Mouse (Mus musculus): ENCODE results near the gene Gpx3.
A peak's percentile ranks its signal among the peaks of the same experiment; 100 is the strongest.
"Not testable (repeated sequence)": the region's sequence is repeated elsewhere in the genome, so short reads cannot be mapped to it uniquely, and the experiment has no call there.

The Gpx3 gene

DNA sequence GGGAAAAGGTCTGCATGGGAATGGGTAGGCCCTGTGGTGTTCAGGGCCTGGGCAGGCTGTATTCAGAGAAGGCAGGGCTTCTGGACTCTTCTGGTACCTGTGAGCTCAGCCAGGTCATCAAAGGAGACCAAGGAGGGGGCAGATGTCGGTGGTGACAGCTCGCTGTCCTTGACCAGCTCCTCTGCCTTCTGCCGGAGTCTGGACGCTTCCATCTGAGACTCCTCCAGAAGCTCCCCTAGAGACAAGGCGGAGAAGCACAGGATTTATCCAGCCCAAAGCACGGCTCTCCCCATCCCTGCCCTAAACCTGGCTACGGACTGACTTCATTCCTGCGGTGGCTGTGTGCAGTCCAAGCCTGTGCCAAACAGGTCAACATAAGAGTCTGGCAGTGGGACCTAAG is 37.2 kb downstream of the Gpx3 start:
- DNase-seq (ENCODE audit: low spot score), result no peak

DNA sequence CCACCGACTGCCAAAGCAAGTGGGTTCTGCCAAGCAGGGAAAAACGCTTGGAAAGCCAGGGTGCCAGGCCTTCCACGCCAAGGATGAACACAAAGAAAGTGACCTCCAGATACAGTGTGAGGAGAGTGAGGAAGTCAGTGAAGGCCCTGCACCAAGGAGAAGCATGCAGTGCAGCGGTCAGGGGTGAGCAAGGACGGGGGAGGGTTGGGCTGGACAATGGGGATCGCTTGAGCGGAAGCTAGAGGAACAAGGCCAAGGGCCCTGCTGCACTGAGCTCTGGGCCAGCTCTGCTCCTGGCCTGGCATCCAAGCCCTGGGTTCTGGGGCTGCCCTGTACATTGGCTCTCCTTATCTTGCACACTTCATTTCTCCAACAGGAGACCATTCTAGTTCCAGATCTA is 37.8 kb downstream of the Gpx3 start:
- peak; percentile 65 for DNase-seq (ENCODE audit: low spot score)

DNA sequence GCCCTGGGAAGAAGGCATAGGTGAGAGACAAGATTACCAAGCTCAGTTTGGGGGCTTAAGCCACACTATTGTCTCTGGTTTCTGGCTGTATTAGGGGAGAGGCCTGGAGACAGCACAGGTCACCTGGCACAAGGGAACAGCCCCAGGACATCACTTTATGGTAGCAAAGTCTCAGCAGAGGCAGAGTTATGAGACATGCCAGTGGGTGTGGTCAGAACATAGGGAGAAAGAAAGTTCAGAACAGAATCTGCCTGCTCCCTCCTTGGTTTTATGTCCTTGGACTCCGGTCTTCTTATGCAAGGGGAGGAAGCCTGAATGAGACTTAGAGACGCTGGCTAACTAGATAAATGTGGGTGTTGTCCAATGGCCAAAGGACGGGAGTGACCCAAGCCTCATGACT is 42.4 kb downstream of the Gpx3 start:
- DNase-seq (ENCODE audit: low spot score), result no peak

DNA sequence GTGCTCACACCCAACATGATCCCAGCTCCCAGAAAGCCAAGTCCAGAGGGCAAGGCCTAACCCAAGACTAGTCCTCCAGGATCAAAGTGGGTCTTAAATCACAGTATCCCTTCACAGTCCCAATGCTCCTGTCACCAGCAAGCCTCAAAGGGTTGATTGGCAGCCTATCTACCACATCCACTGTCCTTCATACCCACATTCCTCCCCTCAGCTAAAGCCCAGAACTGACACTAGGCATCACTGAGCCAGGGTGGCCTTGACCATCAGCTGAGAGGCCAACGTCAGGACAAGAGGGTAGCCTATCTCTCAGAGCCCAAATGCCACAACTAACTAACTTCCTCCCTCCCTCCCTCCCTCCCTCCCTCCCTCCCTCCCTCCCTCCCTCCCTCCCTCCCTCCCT is 47.5 kb downstream of the Gpx3 start:
- DNase-seq (ENCODE audit: low spot score), result no peak

DNA sequence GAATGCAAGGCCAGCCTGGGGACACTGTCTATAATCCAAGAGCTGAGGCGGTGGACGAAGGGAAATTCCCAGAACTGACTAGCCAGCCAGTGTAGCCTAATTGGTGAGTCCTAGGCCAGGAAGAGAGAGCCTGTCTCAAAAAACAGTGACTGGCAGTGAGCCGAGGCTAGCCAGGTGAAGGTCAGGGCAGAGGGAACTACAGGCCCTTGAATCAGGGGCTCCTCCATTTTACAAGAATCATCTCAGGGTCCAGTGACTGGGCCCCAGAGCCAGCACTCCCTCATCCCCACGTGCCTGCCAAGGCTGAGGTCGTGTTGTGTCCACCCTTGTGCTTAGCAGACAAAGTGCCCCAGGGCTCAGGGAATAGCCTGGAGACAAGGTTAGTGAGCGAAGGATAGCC is 48.4 kb downstream of the Gpx3 start:
- no peak for DNase-seq (ENCODE audit: low spot score)

DNA sequence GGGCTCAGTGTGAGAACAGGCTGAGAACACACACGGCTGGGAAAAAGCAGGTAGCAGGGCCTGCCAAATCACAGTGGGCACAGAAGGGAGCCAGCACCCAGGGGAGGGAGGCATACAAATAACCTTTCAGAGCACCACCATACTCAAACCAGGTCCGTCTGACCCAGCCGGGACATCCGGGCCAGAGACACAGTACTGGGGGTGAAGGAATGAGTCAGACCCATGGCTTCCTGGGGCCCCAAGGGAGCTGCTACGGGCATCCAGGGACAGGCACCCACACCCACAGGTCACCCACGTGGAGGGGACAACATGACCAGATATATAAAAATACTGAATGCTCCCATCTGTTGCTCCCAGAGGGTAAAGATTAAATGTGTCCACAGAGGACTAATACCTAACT is 50.4 kb downstream of the Gpx3 start:
- no peak for DNase-seq (ENCODE audit: low spot score)

DNA sequence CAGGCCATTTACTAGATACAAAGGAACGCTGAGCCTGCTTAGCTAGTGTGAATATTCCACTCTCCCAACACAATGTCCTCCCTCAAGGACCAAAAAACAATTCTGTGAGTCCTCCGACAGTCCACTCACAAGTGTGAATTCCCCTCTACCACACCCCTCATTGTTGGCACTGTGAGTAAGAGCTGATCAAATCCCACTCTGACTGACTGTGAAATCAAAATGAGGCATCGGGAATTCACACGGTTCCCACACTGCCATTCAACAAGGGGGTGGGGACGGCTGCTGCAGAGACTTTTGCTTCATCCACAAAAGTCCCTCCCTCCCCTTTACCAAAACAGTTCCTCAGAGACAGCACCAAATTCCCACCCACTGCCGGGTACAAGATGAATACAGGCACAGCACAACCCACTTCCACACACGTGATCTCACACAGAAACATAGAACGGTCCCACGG is 51.8 kb downstream of the Gpx3 start:
- no peak for DNase-seq (ENCODE audit: low spot score)

DNA sequence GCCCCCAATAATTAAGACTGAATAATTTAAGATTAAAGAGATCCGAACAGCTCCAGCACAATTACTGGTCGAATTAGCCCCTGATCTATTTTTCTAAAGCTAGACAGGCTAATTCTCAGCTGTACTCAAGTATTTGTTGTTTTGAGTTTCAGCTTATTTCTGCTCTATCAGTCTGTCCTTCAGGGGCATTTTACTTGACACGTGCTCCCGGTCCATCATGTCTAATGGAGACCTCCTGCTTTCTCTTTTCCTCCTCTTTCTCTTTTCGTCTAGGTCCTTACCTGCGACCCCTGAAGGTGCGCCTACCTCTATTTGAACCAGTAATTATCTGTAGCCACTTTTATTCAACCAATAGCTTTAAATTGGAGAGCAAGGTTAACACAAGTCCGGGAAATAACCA is 52.5 kb downstream of the Gpx3 start:
- DNase-seq (ENCODE audit: low spot score), result no peak

DNA sequence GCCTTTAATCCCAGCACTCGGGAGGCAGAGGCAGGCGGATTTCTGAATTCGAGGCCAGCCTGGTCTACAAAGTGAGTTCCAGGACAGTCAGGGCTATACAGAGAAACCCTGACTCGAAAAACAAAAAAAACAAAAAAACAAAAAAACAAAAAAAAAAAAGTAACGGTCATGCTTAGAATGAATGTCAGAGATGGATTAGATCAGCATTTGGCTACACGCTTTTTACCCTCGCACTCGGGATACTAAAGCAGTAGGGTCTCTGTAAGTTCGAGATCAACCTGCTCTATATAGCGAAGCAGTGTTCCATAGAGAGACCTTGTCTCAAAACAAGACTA is 53.1 kb downstream of the Gpx3 start:
- DNase-seq (ENCODE audit: low spot score), result not testable (repeated sequence)

DNA sequence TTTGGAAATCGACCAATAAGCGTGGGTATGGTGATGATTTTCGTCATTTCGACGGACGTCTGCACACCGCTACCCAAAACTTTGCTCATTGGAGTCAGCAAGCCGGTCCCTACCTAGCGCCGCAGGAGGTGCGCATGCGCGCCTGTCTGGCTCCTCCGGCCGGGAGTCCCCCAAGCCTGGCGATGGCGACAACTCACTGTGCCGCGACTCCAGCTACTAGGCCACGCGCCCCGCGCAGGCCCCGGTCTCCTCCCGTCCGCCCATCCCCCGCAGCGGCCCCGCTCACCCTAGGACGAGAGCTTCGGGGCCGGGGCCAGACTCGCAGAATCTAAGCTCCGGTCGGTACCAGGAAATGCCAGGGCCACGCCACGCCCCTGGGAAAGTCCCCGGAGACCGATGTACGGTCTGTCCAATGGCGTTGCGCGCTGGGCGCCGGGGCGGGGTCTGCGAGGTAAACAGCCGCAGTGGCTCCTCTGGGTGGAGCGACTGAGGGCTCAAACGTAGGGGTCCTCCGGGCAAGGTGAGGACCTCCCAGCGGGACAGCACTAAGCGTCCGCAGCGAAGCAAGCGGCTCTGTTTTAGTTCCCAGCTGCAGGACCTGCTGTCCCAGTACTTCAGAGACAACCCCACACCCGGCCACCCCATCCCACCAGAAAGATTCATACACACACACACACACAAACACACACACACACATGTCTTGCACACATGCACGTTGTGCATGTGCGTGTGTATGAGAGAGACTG is 53.7 kb downstream of the Gpx3 start:
- peak; percentile 98 for DNase-seq (ENCODE audit: low spot score)

DNA sequence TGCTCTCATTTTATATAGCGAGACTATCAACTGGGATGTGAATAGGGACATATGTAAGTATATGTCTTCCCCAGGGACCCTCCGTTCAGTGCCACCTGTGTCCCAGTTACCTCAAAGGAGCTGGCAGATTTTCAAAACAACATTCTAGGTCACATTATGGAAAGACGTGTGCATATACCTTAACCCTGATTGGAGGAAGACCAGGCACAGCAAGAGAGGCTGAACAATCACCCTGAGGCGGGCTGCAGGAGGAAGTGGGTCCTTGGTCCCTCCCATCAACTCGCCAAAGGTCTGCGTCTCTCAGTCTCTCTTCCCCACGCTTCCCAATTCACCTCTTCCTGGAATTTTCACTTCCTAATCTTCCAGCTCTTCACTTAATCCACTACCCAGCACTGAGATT is 54.7 kb downstream of the Gpx3 start:
- no peak for DNase-seq (ENCODE audit: low spot score)

DNA sequence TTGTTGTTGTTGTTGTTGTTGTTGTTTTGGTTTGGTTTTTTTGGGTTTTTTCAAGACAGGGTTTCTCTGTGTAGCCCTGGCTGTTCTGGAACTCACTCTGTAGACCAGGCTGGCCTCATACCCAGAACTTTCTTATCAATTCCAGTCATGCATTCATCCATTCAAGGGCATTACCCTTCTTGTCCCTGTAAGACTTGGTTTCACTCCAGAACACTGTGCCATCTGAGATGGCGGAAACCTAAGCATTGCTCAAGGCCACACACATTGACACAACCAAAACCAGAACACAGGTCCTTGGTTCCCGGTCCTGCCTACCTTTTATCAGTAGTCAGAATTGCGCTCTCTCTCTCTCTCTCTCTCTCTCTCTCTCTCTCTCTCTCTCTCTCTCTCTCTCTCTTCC is 55.5 kb downstream of the Gpx3 start:
- not testable (repeated sequence) for DNase-seq (ENCODE audit: low spot score)

DNA sequence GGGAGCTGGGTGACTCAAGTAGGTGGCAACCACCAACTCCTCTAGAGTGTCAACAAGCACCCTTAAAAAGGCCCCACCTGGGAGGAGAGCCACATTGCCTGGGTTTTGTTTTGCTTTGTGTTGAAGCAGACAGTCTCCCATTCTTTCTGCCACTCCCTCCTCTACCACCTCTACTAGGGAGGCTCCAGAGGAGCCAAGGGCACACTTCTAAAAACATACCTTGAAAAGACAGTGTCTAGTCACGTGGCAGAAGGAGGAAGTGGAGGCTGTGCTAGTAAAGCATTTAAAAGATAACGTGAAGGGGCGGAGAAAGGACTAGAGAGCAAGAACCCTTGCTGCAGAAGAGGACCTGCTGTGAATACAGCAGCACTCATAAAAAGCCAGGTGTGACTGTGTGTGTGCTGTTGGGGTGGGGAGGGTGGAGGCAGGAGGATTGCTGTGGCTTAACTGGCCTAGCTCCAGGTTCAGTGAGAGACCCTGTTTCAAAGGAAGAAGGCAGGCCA is 56.4 kb downstream of the Gpx3 start:
- DNase-seq (ENCODE audit: low spot score), result no peak
